Mouse (Mus musculus) kidney, postnatal 0 days (tissue): ENCODE results near the gene Mapk14. TPM values are rescaled to one million over a fixed set of nuclear protein-coding genes. Genes with fewer than 3 reads are reported as not detected.

ENCODE experiments used
- ATAC-seq: fragments of 200-750 bp; cut with Nextera tagmentation; replicated peaks from 2 replicates; pipeline ENCODE4 v1.8.0; 2017; ENCODE audit warnings: low read depth, moderate number of reproducible peaks, moderate TSS enrichment, moderate library complexity; ENCODE audit not compliant: low FRiP score
- DNase-seq: peaks from one replicate; pipeline ENCODE4 v3.0.0-alpha.2; 2016; ENCODE audit warnings: low spot score
- H3K27ac ChIP-seq: fragments of 300-500 bp; sonication (generic); 2 replicates; pipeline ENCODE4 v1.5.1; 2014; ENCODE audit warnings: mild to moderate bottlenecking
- H3K27me3 ChIP-seq: fragments of 300-500 bp; sonication (generic); 2 replicates; pipeline ENCODE4 v1.6.1; 2014; ENCODE audit warnings: low read length, mixed read lengths; ENCODE audit not compliant: insufficient read depth
- H3K36me3 ChIP-seq: fragments of 300-500 bp; sonication (generic); 2 replicates; pipeline ENCODE4 v1.6.1; 2014; ENCODE audit warnings: low read length, mixed read lengths; ENCODE audit not compliant: insufficient read depth
- H3K4me1 ChIP-seq: fragments of 300-500 bp; sonication (generic); replicated peaks from 2 replicates; pipeline ENCODE4 v1.6.1; 2014; ENCODE audit warnings: antibody characterized with exemption, low read length, mixed read lengths; ENCODE audit not compliant: insufficient read depth
- H3K4me2 ChIP-seq: fragments of 300-500 bp; sonication (generic); 2 replicates; pipeline ENCODE4 v1.6.1; 2014; ENCODE audit warnings: mild to moderate bottlenecking, low read length, moderate library complexity, mixed read lengths
- H3K4me3 ChIP-seq: fragments of 300-500 bp; sonication (generic); replicated peaks from 2 replicates; pipeline ENCODE4 v1.5.1; 2014; ENCODE audit warnings: low read depth, low read length
- H3K9ac ChIP-seq: fragments of 300-500 bp; sonication (generic); 2 replicates; pipeline ENCODE4 v1.6.1; 2014; ENCODE audit warnings: low read depth, low read length
- H3K9me3 ChIP-seq: fragments of 300-500 bp; sonication (generic); replicated peaks from 2 replicates; pipeline ENCODE4 v1.6.1; 2016; ENCODE audit warnings: low read length, inconsistent platforms, mixed read lengths
- CTCF ChIP-seq: IDR thresholded peaks from 2 replicates; pipeline ENCODE4 v1.5.1; 2016; ENCODE audit warnings: antibody characterized with exemption, low read depth, mild to moderate bottlenecking, moderate library complexity
- WGBS: fragments of 180-500 bp; shearing (Covaris S2); extraction: QIAGEN DNeasy Blood & Tissue Kit; methylation state at CpG from one replicate; pipeline ENCODE4 v1.1.7; 2014; 5-methylcytosine and 5-hydroxymethylcytosine counted together
- polyA plus RNA-seq: library from polyadenylated mRNA; unstranded; fragments of >200 nt; fragmentation: Nextera tagmentation; extraction: Ambion mirVana; gene quantifications from 2 replicates; pipeline ENCODE4 v1.2.1, GENCODE M21; 2015

The Mapk14 gene
- polyA plus RNA-seq, 1 experiment from 2014 or later: 33.8 TPM

- DNase-seq (no peak), ATAC-seq (no peak)
- Histone ChIP-seq H3K4me1 (peaks cover 17% of the 10 kb centered on the region), H3K36me3 (no peaks in the 10 kb centered on the region), H3K27me3 (no peaks in the 10 kb centered on the region), H3K4me2 (no peak overlapping the region), H3K27ac (no peak overlapping the region), H3K4me3 (no peak overlapping the region), H3K9ac (no peak overlapping the region), H3K9me3 (no peaks in the 10 kb centered on the region)
- WGBS: 85% methylated on average over 3 of the region's 3 CpGs
- no peak for TF ChIP-seq CTCF
Measured at GRCm38 (mm10) chr17:28701737-28702136, 10.6 kb downstream of the Mapk14 start.

GRCm38 (mm10) chr17:28702646-28703045, 11.5 kb downstream of the Mapk14 start:
- ATAC-seq (no peak), DNase-seq (peak; percentile 59)
- Histone ChIP-seq H3K4me1 (peaks cover 9% of the 10 kb centered on the region; the same call in 1 of the 2 replicates), H3K4me2 (no peak overlapping the region), H3K9ac (no peak overlapping the region), H3K36me3 (no peaks in the 10 kb centered on the region), H3K4me3 (no peak overlapping the region), H3K27me3 (no peaks in the 10 kb centered on the region), H3K9me3 (no peaks in the 10 kb centered on the region), H3K27ac (peak overlapping the region; percentile 15; the same call in 1 of the 2 replicates)
- TF ChIP-seq CTCF: no peak
- WGBS: 28% methylated on average over 2 of the region's 2 CpGs

GRCm38 (mm10) chr17:28706697-28707096, 15.6 kb downstream of the Mapk14 start:
- H3K4me3 ChIP-seq: no peak overlapping the region
- peaks cover 4% of the 10 kb centered on the region; the same call in 1 of the 2 replicates for H3K4me1 ChIP-seq
- no peak for ATAC-seq
- no peak overlapping the region for H3K9ac ChIP-seq
- H3K27ac ChIP-seq: no peak overlapping the region
- no peaks in the 10 kb centered on the region for H3K9me3 ChIP-seq
- H3K36me3 ChIP-seq: no peaks in the 10 kb centered on the region
- no peak for DNase-seq
- WGBS: 46% methylated on average over 1 of the region's 1 CpGs
- no peaks in the 10 kb centered on the region for H3K27me3 ChIP-seq
- H3K4me2 ChIP-seq: no peak overlapping the region
- no peak for TF ChIP-seq CTCF

- no peak overlapping the region for H3K27ac ChIP-seq
- no peak overlapping the region for H3K4me2 ChIP-seq
- H3K4me3 ChIP-seq: no peak overlapping the region
- peaks cover 9% of the 10 kb centered on the region; the same call in 1 of the 2 replicates for H3K4me1 ChIP-seq
- ATAC-seq: no peak
- no peak for DNase-seq
- 81% methylated on average over 3 of the region's 3 CpGs for WGBS
- H3K9ac ChIP-seq: no peak overlapping the region
- no peaks in the 10 kb centered on the region for H3K9me3 ChIP-seq
- TF ChIP-seq CTCF: no peak
- no peaks in the 10 kb centered on the region for H3K36me3 ChIP-seq
- H3K27me3 ChIP-seq: no peaks in the 10 kb centered on the region
Measured at GRCm38 (mm10) chr17:28707136-28707627, 16.1 kb downstream of the Mapk14 start.

GRCm38 (mm10) chr17:28707816-28708215, 16.7 kb downstream of the Mapk14 start:
- H3K4me3 ChIP-seq: no peak overlapping the region
- no peaks in the 10 kb centered on the region for H3K27me3 ChIP-seq
- no peaks in the 10 kb centered on the region for H3K36me3 ChIP-seq
- 80% methylated on average over 2 of the region's 2 CpGs for WGBS
- H3K4me1 ChIP-seq: peaks cover 10% of the 10 kb centered on the region; the same call in 1 of the 2 replicates
- no peak overlapping the region for H3K4me2 ChIP-seq
- no peak for ATAC-seq
- H3K9me3 ChIP-seq: no peaks in the 10 kb centered on the region
- H3K9ac ChIP-seq: no peak overlapping the region
- no peak for TF ChIP-seq CTCF
- DNase-seq: no peak
- no peak overlapping the region for H3K27ac ChIP-seq

GRCm38 (mm10) chr17:28708989-28709388, 17.9 kb downstream of the Mapk14 start:
- Histone ChIP-seq H3K27ac (no peak overlapping the region), H3K4me3 (no peak overlapping the region), H3K27me3 (no peaks in the 10 kb centered on the region), H3K4me1 (peaks cover 10% of the 10 kb centered on the region; the same call in 1 of the 2 replicates), H3K4me2 (no peak overlapping the region), H3K36me3 (peaks cover 4% of the 10 kb centered on the region; the same call in 1 of the 2 replicates), H3K9ac (no peak overlapping the region), H3K9me3 (no peaks in the 10 kb centered on the region)
- DNase-seq: no peak
- WGBS: 33% methylated on average over 2 of the region's 2 CpGs
- no peak for ATAC-seq
- no peak for TF ChIP-seq CTCF
